Mouse (Mus musculus): Measurements from ENCODE around the gene 1110008P14Rik. TPM values are rescaled to one million over a fixed set of nuclear protein-coding genes. Genes with fewer than 3 reads are reported as not detected.
A peak's percentile ranks its signal among the peaks of the same experiment; 100 is the strongest.

Gene 1110008P14Rik
- polyA plus RNA-seq, 1 experiment from 2014 or later: 90.1 TPM

DNA sequence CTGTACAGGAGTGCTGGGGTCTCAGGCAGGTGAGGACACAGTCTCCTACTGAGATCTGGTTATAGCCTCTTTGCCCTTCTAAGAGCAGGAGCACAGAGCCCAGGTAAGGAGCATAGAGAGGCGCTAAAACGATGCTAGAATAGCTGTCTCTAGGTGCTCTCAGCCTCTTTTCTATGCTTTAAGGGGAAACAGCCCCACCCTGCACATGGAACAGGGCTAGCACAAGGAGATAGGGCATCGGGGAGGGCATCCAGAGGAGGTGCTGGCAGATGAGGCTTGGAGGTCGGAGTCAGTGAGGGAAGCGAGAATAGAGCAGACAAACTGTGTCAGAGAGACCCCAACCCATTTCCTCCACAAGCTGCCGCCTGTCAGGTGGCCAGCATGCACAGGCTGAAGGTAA lies 34.7 kb downstream of the 1110008P14Rik start:
- Histone ChIP-seq H3K4me2 (replicated peaks; ENCODE audit: low read depth) (no peak overlapping the region), H3K27ac (replicated peaks) (no peak overlapping the region), H3K4me1 (replicated peaks; ENCODE audit: control insufficient read depth, insufficient read depth) (0 out of 2 replicates have a peak, but pooled peaks cover 3% of the 10 kb centered on the region), H3K27me3 (ENCODE audit: control insufficient read depth, insufficient read depth, low read length) (no peaks in the 10 kb centered on the region), H3K9ac (ENCODE audit: low read length) (no peak overlapping the region), H3K36me3 (ENCODE audit: control insufficient read depth, insufficient read depth, low read length) (no peaks in the 10 kb centered on the region), H3K9me3 (ENCODE audit: control insufficient read depth, low read length) (no peaks in the 10 kb centered on the region), H3K4me3 (ENCODE audit: low read depth, low read length) (no peak overlapping the region)
- DNase-seq (ENCODE audit: low spot score) (no peak), ATAC-seq (ENCODE audit: low FRiP score, low TSS enrichment) (no peak)
- TF ChIP-seq EP300 (optimal IDR thresholded peaks at IDR 0.05) (no peak), CTCF (IDR thresholded peaks at IDR 0.05; ENCODE audit: low read depth) (no peak)
- 76% methylated on average over 6 of the region's 6 CpGs for WGBS

DNA sequence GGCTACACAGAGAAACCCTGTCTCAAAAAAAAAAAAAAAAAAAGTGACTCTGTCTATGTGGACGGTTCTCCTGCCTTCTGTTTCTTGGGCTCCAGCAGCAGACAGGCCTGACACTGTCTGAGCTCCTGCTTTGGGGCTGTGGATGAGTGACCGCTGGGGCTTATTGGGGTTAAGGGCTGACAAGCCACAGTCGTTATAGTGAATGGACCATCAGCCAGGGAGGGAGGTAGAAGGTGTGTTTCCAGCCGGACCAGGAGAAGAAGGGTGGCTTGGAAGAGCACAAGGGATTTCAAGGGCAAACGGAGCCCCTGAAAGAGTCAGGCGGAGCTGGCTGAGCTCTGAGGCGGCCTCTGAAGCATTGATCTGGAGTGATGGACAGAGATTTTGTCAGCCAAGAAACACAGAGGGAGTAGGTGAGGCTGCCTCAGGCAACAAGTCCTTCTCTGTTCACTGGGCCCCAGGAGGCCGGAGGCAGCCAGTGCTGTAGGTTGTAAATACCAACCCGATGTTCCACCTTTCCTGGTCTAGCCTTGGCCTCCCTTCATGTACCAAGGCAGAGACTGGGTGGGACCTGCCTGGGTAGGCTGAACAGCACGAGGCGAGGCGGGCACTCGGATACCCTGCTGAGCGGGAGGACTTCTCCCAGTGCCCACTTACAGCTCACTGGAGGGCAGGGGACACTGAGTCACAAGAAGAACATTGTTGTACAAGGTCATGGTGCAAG lies 37.0 kb downstream of the 1110008P14Rik start:
- no peak overlapping the region for H3K9ac ChIP-seq (ENCODE audit: low read length)
- no peaks in the 10 kb centered on the region for H3K36me3 ChIP-seq (ENCODE audit: control insufficient read depth, insufficient read depth, low read length)
- TF ChIP-seq CTCF (IDR thresholded peaks at IDR 0.05; ENCODE audit: low read depth) (no peak), EP300 (optimal IDR thresholded peaks at IDR 0.05) (no peak)
- H3K4me2 ChIP-seq (replicated peaks; ENCODE audit: low read depth): no peak overlapping the region
- H3K4me3 ChIP-seq (ENCODE audit: low read depth, low read length): no peak overlapping the region
- no peaks in the 10 kb centered on the region for H3K4me1 ChIP-seq (replicated peaks; ENCODE audit: control insufficient read depth, insufficient read depth)
- no peaks in the 10 kb centered on the region for H3K9me3 ChIP-seq (ENCODE audit: control insufficient read depth, low read length)
- WGBS: 71% methylated on average over 14 of the region's 14 CpGs
- H3K27ac ChIP-seq (replicated peaks): no peak overlapping the region
- no peaks in the 10 kb centered on the region for H3K27me3 ChIP-seq (ENCODE audit: control insufficient read depth, insufficient read depth, low read length)
- DNase-seq (ENCODE audit: low spot score): no peak
- no peak for ATAC-seq (ENCODE audit: low FRiP score, low TSS enrichment)

DNA sequence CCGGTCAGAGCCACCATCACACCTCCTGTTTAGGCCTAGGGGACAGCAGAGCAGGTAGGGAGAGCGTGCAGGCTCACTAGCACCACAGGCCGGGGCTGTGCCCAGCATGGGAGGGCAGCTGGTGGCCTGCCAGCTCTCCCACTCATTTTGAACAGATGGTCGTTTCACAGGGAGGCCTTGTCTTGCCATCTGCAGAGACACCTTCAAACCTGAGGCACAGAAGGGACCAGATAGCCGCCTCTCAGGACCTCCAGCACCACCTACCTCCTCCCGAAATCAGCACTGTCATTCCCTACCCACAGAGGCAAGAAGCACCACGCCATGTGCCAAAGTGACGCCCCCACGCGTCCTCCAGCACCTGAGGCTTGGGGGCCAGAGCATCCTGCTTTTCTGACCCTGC lies 37.7 kb downstream of the 1110008P14Rik start:
- Histone ChIP-seq H3K4me3 (ENCODE audit: low read depth, low read length) (no peak overlapping the region), H3K9me3 (ENCODE audit: control insufficient read depth, low read length) (no peaks in the 10 kb centered on the region), H3K27ac (replicated peaks) (no peak overlapping the region), H3K36me3 (ENCODE audit: control insufficient read depth, insufficient read depth, low read length) (no peaks in the 10 kb centered on the region), H3K9ac (ENCODE audit: low read length) (no peak overlapping the region), H3K27me3 (ENCODE audit: control insufficient read depth, insufficient read depth, low read length) (no peaks in the 10 kb centered on the region), H3K4me2 (replicated peaks; ENCODE audit: low read depth) (no peak overlapping the region), H3K4me1 (replicated peaks; ENCODE audit: control insufficient read depth, insufficient read depth) (no peaks in the 10 kb centered on the region)
- WGBS: 80% methylated on average over 10 of the region's 10 CpGs
- DNase-seq (ENCODE audit: low spot score) (no peak), ATAC-seq (ENCODE audit: low FRiP score, low TSS enrichment) (no peak)
- TF ChIP-seq EP300 (optimal IDR thresholded peaks at IDR 0.05): no peak
- TF ChIP-seq CTCF (IDR thresholded peaks at IDR 0.05; ENCODE audit: low read depth): no peak

DNA sequence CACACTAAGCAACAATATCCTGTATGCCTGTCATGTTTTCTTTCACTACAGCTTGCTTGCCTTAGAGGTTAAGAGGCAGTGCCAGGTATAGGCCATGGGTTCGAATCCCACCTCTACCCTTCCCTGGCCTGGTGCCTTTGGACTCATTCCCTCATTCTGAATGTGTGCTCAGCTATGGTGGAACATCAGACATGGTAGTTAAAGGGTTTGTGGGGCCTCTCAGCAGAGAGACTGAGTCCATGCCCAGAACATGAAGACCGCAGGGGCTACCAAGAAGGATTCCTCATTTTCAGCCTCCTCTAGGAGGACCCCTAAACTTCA lies 38.4 kb downstream of the 1110008P14Rik start:
- WGBS: 95% methylated on average over 2 of the region's 2 CpGs
- Histone ChIP-seq H3K9ac (ENCODE audit: low read length) (no peak overlapping the region), H3K4me2 (replicated peaks; ENCODE audit: low read depth) (no peak overlapping the region), H3K4me1 (replicated peaks; ENCODE audit: control insufficient read depth, insufficient read depth) (no peaks in the 10 kb centered on the region), H3K27ac (replicated peaks) (peak overlapping the region; percentile 41), H3K9me3 (ENCODE audit: control insufficient read depth, low read length) (no peaks in the 10 kb centered on the region), H3K4me3 (ENCODE audit: low read depth, low read length) (no peak overlapping the region), H3K27me3 (ENCODE audit: control insufficient read depth, insufficient read depth, low read length) (no peaks in the 10 kb centered on the region), H3K36me3 (ENCODE audit: control insufficient read depth, insufficient read depth, low read length) (no peaks in the 10 kb centered on the region)
- ATAC-seq (ENCODE audit: low FRiP score, low TSS enrichment) (no peak), DNase-seq (ENCODE audit: low spot score) (no peak)
- no peak for TF ChIP-seq EP300 (optimal IDR thresholded peaks at IDR 0.05)
- TF ChIP-seq CTCF (IDR thresholded peaks at IDR 0.05; ENCODE audit: low read depth): no peak

DNA sequence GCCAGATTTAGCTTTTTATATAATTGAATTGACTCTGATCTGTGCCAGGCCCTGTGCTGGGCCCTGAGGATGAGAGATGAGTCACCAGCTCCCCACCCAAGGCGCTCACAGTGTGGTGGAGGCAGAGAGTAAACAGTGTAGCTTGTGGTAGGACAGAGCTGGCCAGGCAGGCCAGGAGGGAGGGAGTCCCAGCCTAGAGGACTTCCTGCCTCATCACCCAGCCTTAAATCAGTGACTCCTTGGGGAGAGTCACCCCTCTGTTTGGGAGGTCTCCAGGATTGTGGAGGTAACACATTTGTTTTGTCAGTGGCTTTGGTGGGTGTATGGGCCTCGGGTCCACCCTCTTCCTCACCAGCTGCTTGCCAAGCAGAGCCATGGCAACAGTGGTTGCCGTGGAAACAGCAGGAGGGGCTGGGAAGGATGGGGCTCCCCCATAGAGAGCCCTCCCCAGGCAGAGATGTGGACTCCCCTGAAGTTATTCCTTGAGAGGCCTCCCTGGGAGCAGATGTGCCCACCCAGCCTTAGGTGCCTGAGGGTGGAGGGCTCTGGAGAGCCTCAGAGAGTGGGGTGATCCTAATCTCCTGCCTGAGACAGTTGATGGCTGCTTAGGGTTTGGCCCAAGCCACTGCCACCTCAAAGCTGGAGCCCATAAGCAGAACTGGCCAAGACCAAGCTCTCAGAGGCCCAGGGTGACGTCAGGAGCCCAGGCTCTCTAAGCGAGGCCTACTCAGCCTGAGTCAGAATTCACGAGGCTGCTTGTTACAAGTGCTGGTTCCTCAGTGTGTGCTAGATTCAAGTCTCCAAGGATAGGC lies 39.0 kb downstream of the 1110008P14Rik start:
- Histone ChIP-seq H3K9ac (ENCODE audit: low read length) (no peak overlapping the region), H3K4me3 (ENCODE audit: low read depth, low read length) (no peak overlapping the region), H3K27ac (replicated peaks) (peak overlapping the region; percentile 41), H3K9me3 (ENCODE audit: control insufficient read depth, low read length) (no peaks in the 10 kb centered on the region), H3K4me1 (replicated peaks; ENCODE audit: control insufficient read depth, insufficient read depth) (no peaks in the 10 kb centered on the region), H3K36me3 (ENCODE audit: control insufficient read depth, insufficient read depth, low read length) (no peaks in the 10 kb centered on the region), H3K4me2 (replicated peaks; ENCODE audit: low read depth) (no peak overlapping the region), H3K27me3 (ENCODE audit: control insufficient read depth, insufficient read depth, low read length) (no peaks in the 10 kb centered on the region)
- TF ChIP-seq EP300 (optimal IDR thresholded peaks at IDR 0.05) (no peak), CTCF (IDR thresholded peaks at IDR 0.05; ENCODE audit: low read depth) (no peak)
- peak; percentile 75; the same call in 1 of the 2 replicates for ATAC-seq (ENCODE audit: low FRiP score, low TSS enrichment)
- 66% methylated on average over 6 of the region's 6 CpGs for whole genome bisulfite sequencing
- DNase-seq (ENCODE audit: low spot score): peak; percentile 32

DNA sequence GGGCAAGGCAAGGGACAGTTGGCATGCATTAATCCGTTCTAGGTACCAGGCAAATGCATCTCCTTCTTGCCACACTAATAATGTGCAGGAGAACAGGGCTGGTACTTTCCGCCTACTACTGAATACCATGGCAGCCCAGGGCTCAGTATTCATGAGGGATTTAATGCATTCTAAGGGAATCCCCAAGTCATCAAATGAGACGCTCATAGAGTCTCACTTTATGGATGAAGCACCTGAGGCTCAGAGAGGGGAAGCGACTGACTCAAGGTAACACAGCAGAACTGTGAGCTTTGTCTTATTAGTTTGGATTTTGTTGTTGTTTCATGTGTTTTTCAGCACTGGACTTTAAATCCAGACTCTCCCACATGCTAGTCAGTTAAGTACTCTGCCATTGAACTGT lies 39.7 kb downstream of the 1110008P14Rik start:
- no peak overlapping the region for H3K9ac ChIP-seq (ENCODE audit: low read length)
- no peak for TF ChIP-seq CTCF (IDR thresholded peaks at IDR 0.05; ENCODE audit: low read depth)
- no peak for TF ChIP-seq EP300 (optimal IDR thresholded peaks at IDR 0.05)
- 83% methylated on average over 4 of the region's 4 CpGs for WGBS

More for the DNA sequence above, 39.7 kb downstream of the 1110008P14Rik start:
- no peaks in the 10 kb centered on the region for H3K4me1 ChIP-seq (replicated peaks; ENCODE audit: control insufficient read depth, insufficient read depth)
- no peaks in the 10 kb centered on the region for H3K27me3 ChIP-seq (ENCODE audit: control insufficient read depth, insufficient read depth, low read length)
- H3K4me2 ChIP-seq (replicated peaks; ENCODE audit: low read depth): no peak overlapping the region
- DNase-seq (ENCODE audit: low spot score) (no peak), ATAC-seq (ENCODE audit: low FRiP score, low TSS enrichment) (no peak)
- no peaks in the 10 kb centered on the region for H3K36me3 ChIP-seq (ENCODE audit: control insufficient read depth, insufficient read depth, low read length)
- H3K27ac ChIP-seq (replicated peaks): no peak overlapping the region
- no peaks in the 10 kb centered on the region for H3K9me3 ChIP-seq (ENCODE audit: control insufficient read depth, low read length)
- H3K4me3 ChIP-seq (ENCODE audit: low read depth, low read length): no peak overlapping the region
